Mouse (Mus musculus): ENCODE results near the gene Rgcc. TPM values are rescaled to one million over a fixed set of nuclear protein-coding genes. Genes with fewer than 3 reads are reported as not detected.

Gene Rgcc
- polyA plus RNA-seq, 1 experiment from 2014 or later, result 52.8 TPM

DNA sequence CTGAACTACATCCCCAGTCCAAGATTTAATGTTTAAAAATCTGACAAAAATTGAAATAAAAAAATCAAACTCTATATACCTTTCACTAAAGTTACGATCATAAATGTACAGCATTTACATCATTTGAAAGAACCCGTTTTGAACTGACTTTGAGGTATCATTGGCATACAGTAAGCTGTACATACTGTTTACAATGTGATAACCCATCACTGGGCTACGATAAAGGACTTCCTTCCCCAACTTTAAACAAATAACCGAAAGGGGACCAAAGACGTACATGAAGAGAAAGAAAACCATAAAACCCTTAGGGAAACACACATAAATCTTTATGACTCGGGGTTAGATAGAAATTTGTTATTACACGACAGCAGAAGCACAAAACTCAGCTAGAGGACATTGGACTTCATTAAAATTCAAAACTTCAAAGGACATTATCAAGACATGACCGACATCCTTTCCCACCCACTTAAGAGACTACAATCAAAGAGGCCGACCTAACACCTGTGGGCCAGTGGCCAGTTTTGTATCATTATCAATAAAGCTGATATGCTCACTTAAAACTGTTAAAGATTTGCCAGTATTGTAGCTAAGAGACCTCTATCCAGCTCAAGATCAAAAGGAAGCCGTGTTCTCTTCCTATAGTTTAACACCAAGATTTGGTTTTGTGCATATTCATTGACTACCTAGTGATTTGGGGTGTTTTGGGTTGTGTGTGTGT lies 42.2 kb downstream of the Rgcc start:
- Histone ChIP-seq H3K9ac (replicated peaks; ENCODE audit: low read length) (no peak overlapping the region), H3K36me3 (replicated peaks; ENCODE audit: control insufficient read depth, insufficient read depth, low read depth, low read length) (no peaks in the 10 kb centered on the region), H3K27ac (replicated peaks; ENCODE audit: low read depth, low read length) (no peak overlapping the region), H3K4me1 (ENCODE audit: control insufficient read depth, insufficient read depth, low read length) (no peaks in the 10 kb centered on the region), H3K9me3 (replicated peaks; ENCODE audit: control insufficient read depth, low read length) (no peaks in the 10 kb centered on the region), H3K27me3 (ENCODE audit: control insufficient read depth, insufficient read depth, low read length) (no peaks in the 10 kb centered on the region), H3K4me3 (ENCODE audit: low read depth, low read length) (no peak overlapping the region), H3K4me2 (ENCODE audit: low read depth, low read length) (no peak overlapping the region)
- 88% methylated on average over 10 of the region's 10 CpGs for WGBS
- no peak for DNase-seq (ENCODE audit: low spot score)
- ATAC-seq (replicated peaks; ENCODE audit: insufficient number of reproducible peaks, low FRiP score, low TSS enrichment, low read depth), result no peak

- ATAC-seq (replicated peaks; ENCODE audit: insufficient number of reproducible peaks, low FRiP score, low TSS enrichment, low read depth) (no peak), DNase-seq (ENCODE audit: low spot score) (no peak)
- WGBS, result 89% methylated on average over 5 of the region's 5 CpGs
- H3K36me3 ChIP-seq (replicated peaks; ENCODE audit: control insufficient read depth, insufficient read depth, low read depth, low read length), result no peaks in the 10 kb centered on the region
- no peak overlapping the region for H3K9ac ChIP-seq (replicated peaks; ENCODE audit: low read length)
- H3K27me3 ChIP-seq (ENCODE audit: control insufficient read depth, insufficient read depth, low read length), result no peaks in the 10 kb centered on the region
- H3K9me3 ChIP-seq (replicated peaks; ENCODE audit: control insufficient read depth, low read length), result no peaks in the 10 kb centered on the region
- H3K4me3 ChIP-seq (ENCODE audit: low read depth, low read length), result no peak overlapping the region
- H3K4me2 ChIP-seq (ENCODE audit: low read depth, low read length), result no peak overlapping the region
- no peak overlapping the region for H3K27ac ChIP-seq (replicated peaks; ENCODE audit: low read depth, low read length)
- H3K4me1 ChIP-seq (ENCODE audit: control insufficient read depth, insufficient read depth, low read length), result no peaks in the 10 kb centered on the region
Measured at GRCm38 (mm10) chr14:79256656-79257055, 44.8 kb downstream of the Rgcc start.

DNA sequence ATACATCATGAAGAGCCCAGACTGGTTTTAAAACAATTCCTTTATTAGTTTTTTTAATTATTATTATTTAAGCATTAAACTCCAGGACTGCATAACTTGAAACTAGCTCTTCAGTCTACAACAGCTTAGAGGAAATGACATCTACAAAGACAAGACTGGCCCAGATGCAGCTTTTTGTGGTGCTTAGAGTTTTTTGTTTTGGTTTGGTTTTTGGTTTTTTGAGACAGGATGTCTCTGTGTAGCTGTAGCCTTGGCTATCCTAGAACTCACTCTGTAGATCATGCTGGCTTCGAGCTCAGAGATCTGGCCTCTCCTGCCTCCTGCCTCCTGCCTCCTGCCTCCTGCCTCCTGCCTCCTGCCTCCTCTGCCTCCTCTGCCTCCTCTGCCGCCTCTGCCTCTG lies 45.7 kb downstream of the Rgcc start:
- Histone ChIP-seq H3K27ac (replicated peaks; ENCODE audit: low read depth, low read length) (no peak overlapping the region), H3K4me3 (ENCODE audit: low read depth, low read length) (no peak overlapping the region), H3K4me2 (ENCODE audit: low read depth, low read length) (no peak overlapping the region), H3K36me3 (replicated peaks; ENCODE audit: control insufficient read depth, insufficient read depth, low read depth, low read length) (no peaks in the 10 kb centered on the region), H3K9ac (replicated peaks; ENCODE audit: low read length) (no peak overlapping the region), H3K27me3 (ENCODE audit: control insufficient read depth, insufficient read depth, low read length) (no peaks in the 10 kb centered on the region), H3K9me3 (replicated peaks; ENCODE audit: control insufficient read depth, low read length) (no peaks in the 10 kb centered on the region), H3K4me1 (ENCODE audit: control insufficient read depth, insufficient read depth, low read length) (no peaks in the 10 kb centered on the region)
- no peak for DNase-seq (ENCODE audit: low spot score)
- no peak for ATAC-seq (replicated peaks; ENCODE audit: insufficient number of reproducible peaks, low FRiP score, low TSS enrichment, low read depth)
- 94% methylated on average over 2 of the region's 2 CpGs for WGBS

GRCm38 (mm10) chr14:79251727-79252285 lies 49.6 kb downstream of the Rgcc start:
- no peak overlapping the region for H3K4me3 ChIP-seq (ENCODE audit: low read depth, low read length)
- no peaks in the 10 kb centered on the region for H3K9me3 ChIP-seq (replicated peaks; ENCODE audit: control insufficient read depth, low read length)
- H3K36me3 ChIP-seq (replicated peaks; ENCODE audit: control insufficient read depth, insufficient read depth, low read depth, low read length), result no peaks in the 10 kb centered on the region
- H3K9ac ChIP-seq (replicated peaks; ENCODE audit: low read length), result no peak overlapping the region
- no peaks in the 10 kb centered on the region for H3K4me1 ChIP-seq (ENCODE audit: control insufficient read depth, insufficient read depth, low read length)
- no peak overlapping the region for H3K27ac ChIP-seq (replicated peaks; ENCODE audit: low read depth, low read length)
- no peak for ATAC-seq (replicated peaks; ENCODE audit: insufficient number of reproducible peaks, low FRiP score, low TSS enrichment, low read depth)
- 68% methylated on average over 5 of the region's 5 CpGs for WGBS
- H3K4me2 ChIP-seq (ENCODE audit: low read depth, low read length), result no peak overlapping the region
- H3K27me3 ChIP-seq (ENCODE audit: control insufficient read depth, insufficient read depth, low read length), result no peaks in the 10 kb centered on the region
- DNase-seq (ENCODE audit: low spot score), result peak; percentile 27

DNA sequence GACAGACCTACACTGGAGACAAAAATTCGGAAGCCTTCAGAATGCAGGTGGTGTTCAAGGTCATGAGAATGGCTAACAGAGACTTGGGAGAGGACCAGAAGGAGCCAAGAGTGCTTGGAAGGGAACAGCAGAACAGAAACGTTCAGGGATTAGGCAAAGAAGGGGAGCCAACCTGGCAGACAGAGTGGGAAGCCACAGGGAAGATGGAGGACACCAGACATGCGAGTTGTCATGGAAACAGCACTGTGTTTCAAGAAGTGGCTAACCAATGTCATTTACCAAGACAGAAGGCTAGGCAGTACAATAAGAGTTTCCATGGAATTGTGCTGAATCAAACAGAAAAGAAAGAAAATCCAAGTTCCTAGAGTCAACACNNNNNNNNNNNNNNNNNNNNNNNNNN lies 56.9 kb downstream of the Rgcc start:
- Histone ChIP-seq H3K27ac (replicated peaks; ENCODE audit: low read depth, low read length) (no peak overlapping the region), H3K9me3 (replicated peaks; ENCODE audit: control insufficient read depth, low read length) (no peaks in the 10 kb centered on the region), H3K9ac (replicated peaks; ENCODE audit: low read length) (no peak overlapping the region), H3K36me3 (replicated peaks; ENCODE audit: control insufficient read depth, insufficient read depth, low read depth, low read length) (no peaks in the 10 kb centered on the region), H3K4me1 (ENCODE audit: control insufficient read depth, insufficient read depth, low read length) (no peaks in the 10 kb centered on the region), H3K4me2 (ENCODE audit: low read depth, low read length) (no peak overlapping the region), H3K4me3 (ENCODE audit: low read depth, low read length) (no peak overlapping the region), H3K27me3 (ENCODE audit: control insufficient read depth, insufficient read depth, low read length) (no peaks in the 10 kb centered on the region)
- ATAC-seq (replicated peaks; ENCODE audit: insufficient number of reproducible peaks, low FRiP score, low TSS enrichment, low read depth), result no peak
- WGBS, result 66% methylated on average over 3 of the region's 3 CpGs
- no peak for DNase-seq (ENCODE audit: low spot score)

DNA sequence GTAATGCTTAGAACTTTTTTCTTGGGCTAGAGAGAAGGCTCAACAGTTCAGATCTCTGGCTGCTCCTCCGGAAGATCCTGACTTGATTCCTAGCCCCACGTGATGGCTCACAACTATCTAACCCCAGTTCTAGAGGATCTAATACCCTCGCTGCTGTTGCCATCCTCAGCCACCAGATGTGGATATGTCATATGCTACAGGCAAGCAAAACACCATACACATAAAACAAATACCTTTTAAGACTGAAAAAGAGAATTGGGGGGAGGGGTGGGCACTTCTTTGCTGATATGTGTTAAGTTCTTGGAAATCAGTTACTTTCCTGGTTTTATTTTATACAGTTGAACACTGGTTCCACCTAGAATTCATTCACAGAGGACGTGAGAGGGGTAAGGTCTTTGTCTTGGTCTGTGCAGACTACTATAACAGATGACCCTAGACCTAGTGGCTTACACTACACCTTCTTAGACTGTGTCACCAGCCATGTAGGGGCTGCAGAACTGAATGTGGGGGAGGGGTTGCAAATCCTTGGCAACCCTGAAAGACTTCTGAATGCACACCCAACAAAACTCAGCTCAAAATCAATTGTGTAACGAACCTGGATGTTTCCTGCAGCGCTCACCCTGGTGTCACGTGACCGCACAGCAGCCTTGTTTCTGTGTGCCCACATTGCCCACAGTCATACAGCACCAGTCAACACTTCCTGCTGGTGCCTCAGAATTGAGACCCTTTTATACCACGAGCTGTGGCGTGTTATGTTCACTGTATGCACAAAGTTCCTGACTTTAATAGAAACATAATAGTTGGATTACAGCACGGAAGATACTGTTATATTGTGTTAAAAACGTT lies 58.2 kb downstream of the Rgcc start:
- no peak for ATAC-seq (replicated peaks; ENCODE audit: insufficient number of reproducible peaks, low FRiP score, low TSS enrichment, low read depth)
- Histone ChIP-seq H3K27me3 (ENCODE audit: control insufficient read depth, insufficient read depth, low read length) (no peaks in the 10 kb centered on the region), H3K36me3 (replicated peaks; ENCODE audit: control insufficient read depth, insufficient read depth, low read depth, low read length) (no peaks in the 10 kb centered on the region), H3K4me2 (ENCODE audit: low read depth, low read length) (no peak overlapping the region), H3K9ac (replicated peaks; ENCODE audit: low read length) (no peak overlapping the region), H3K9me3 (replicated peaks; ENCODE audit: control insufficient read depth, low read length) (no peaks in the 10 kb centered on the region), H3K4me3 (ENCODE audit: low read depth, low read length) (no peak overlapping the region), H3K27ac (replicated peaks; ENCODE audit: low read depth, low read length) (no peak overlapping the region), H3K4me1 (ENCODE audit: control insufficient read depth, insufficient read depth, low read length) (no peaks in the 10 kb centered on the region)
- 80% methylated on average over 12 of the region's 12 CpGs for WGBS
- no peak for DNase-seq (ENCODE audit: low spot score)

DNA sequence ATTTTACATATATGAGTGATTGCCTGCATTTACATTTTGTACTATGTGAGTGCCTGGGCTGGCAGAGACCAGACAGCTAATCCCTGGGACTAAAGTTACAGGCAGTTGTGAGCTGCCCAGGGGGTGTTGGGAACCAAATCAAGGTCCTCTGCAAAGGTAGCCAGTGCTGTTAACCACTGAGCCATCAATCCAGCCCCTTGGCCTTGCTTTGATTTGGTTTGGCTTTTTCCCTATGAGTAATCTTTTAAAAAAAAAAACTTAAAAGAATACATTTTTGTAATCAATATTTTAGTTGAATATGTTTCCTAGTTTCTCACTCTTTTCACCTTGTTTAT lies 59.1 kb downstream of the Rgcc start:
- Histone ChIP-seq H3K4me1 (ENCODE audit: control insufficient read depth, insufficient read depth, low read length) (no peaks in the 10 kb centered on the region), H3K4me2 (ENCODE audit: low read depth, low read length) (no peak overlapping the region), H3K4me3 (ENCODE audit: low read depth, low read length) (no peak overlapping the region), H3K9ac (replicated peaks; ENCODE audit: low read length) (no peak overlapping the region), H3K9me3 (replicated peaks; ENCODE audit: control insufficient read depth, low read length) (no peaks in the 10 kb centered on the region), H3K27me3 (ENCODE audit: control insufficient read depth, insufficient read depth, low read length) (no peaks in the 10 kb centered on the region), H3K36me3 (replicated peaks; ENCODE audit: control insufficient read depth, insufficient read depth, low read depth, low read length) (no peaks in the 10 kb centered on the region), H3K27ac (replicated peaks; ENCODE audit: low read depth, low read length) (no peak overlapping the region)
- ATAC-seq (replicated peaks; ENCODE audit: insufficient number of reproducible peaks, low FRiP score, low TSS enrichment, low read depth), result no peak
- DNase-seq (ENCODE audit: low spot score), result no peak

Measured in embryonic facial prominence, embryonic 11.5 days (tissue).